Mouse (Mus musculus): ENCODE data around the gene Mmachc. TPM values are rescaled to one million over a fixed set of nuclear protein-coding genes. Genes with fewer than 3 reads are reported as not detected.
A peak's percentile ranks its signal among the peaks of the same experiment; 100 is the strongest.

The Mmachc gene
- polyA plus RNA-seq (2014; fragmentation: Nextera tagmentation; extraction: Ambion mirVana): 13.2 and 15.2 TPM in 2 replicates

GRCm38 (mm10) chr4:116708201-116708764 is at the start of gene Mmachc, which contains the start of gene Ccdc163:
Gene Mmachc, minus strand, starts transcription at chr4:116708406.
Gene Ccdc163, plus strand, starts transcription at chr4:116708509.
- ATAC-seq (peak; percentile 99), DNase-seq (ENCODE audit: low spot score) (peak; percentile 100)
- WGBS: under 1% methylated on average over 29 of the region's 29 CpGs
- peak within 1 kb of the TSS; percentile 66 for H3K9ac ChIP-seq (ENCODE audit: low read length)
- no peaks in the 10 kb centered on the region for H3K27me3 ChIP-seq (replicated peaks; ENCODE audit: control insufficient read depth, insufficient read depth, low read length)
- H3K36me3 ChIP-seq (ENCODE audit: control insufficient read depth, insufficient read depth, low read length): peaks cover 2% of the 10 kb centered on the region; the same call in 1 of the 2 replicates
- no peaks in the 10 kb centered on the region for H3K9me3 ChIP-seq (replicated peaks; ENCODE audit: control insufficient read depth, low read length)
- peak within 1 kb of the TSS; percentile 85 for H3K4me2 ChIP-seq (ENCODE audit: low read length)
- peak within 1 kb of the TSS; percentile 54 for H3K4me3 ChIP-seq (ENCODE audit: low read depth, low read length)
- H3K4me1 ChIP-seq (ENCODE audit: control insufficient read depth, insufficient read depth, low read length): peaks cover 12% of the 10 kb centered on the region
- no peak within 1 kb of the TSS for H3K27ac ChIP-seq (ENCODE audit: low read depth, low read length)

- H3K4me3 ChIP-seq (ENCODE audit: low read depth, low read length): no peak overlapping the region
- H3K27me3 ChIP-seq (replicated peaks; ENCODE audit: control insufficient read depth, insufficient read depth, low read length): no peaks in the 10 kb centered on the region
- no peaks in the 10 kb centered on the region for H3K36me3 ChIP-seq (ENCODE audit: control insufficient read depth, insufficient read depth, low read length)
- H3K9ac ChIP-seq (ENCODE audit: low read length): no peak overlapping the region
- H3K4me1 ChIP-seq (ENCODE audit: control insufficient read depth, insufficient read depth, low read length): no peaks in the 10 kb centered on the region
- ATAC-seq (no peak), DNase-seq (ENCODE audit: low spot score) (no peak)
- H3K27ac ChIP-seq (ENCODE audit: low read depth, low read length): no peak overlapping the region
- no peak overlapping the region for H3K4me2 ChIP-seq (ENCODE audit: low read length)
- H3K9me3 ChIP-seq (replicated peaks; ENCODE audit: control insufficient read depth, low read length): no peaks in the 10 kb centered on the region
- 95% methylated on average over 2 of the region's 2 CpGs for WGBS
Measured at GRCm38 (mm10) chr4:116749750-116750149, 41.5 kb upstream of the Mmachc start.

- 84% methylated on average over 9 of the region's 9 CpGs for WGBS
- no peaks in the 10 kb centered on the region for H3K9me3 ChIP-seq (replicated peaks; ENCODE audit: control insufficient read depth, low read length)
- H3K36me3 ChIP-seq (ENCODE audit: control insufficient read depth, insufficient read depth, low read length): no peaks in the 10 kb centered on the region
- ATAC-seq: no peak
- H3K9ac ChIP-seq (ENCODE audit: low read length): no peak overlapping the region
- no peak for DNase-seq (ENCODE audit: low spot score)
- H3K27ac ChIP-seq (ENCODE audit: low read depth, low read length): no peak overlapping the region
- no peak overlapping the region for H3K4me3 ChIP-seq (ENCODE audit: low read depth, low read length)
- H3K4me1 ChIP-seq (ENCODE audit: control insufficient read depth, insufficient read depth, low read length): no peaks in the 10 kb centered on the region
- H3K4me2 ChIP-seq (ENCODE audit: low read length): no peak overlapping the region
- H3K27me3 ChIP-seq (replicated peaks; ENCODE audit: control insufficient read depth, insufficient read depth, low read length): no peaks in the 10 kb centered on the region
Measured at GRCm38 (mm10) chr4:116738972-116739751, 31.0 kb upstream of the Mmachc start.

GRCm38 (mm10) chr4:116734996-116735395 is 26.8 kb upstream of the Mmachc start:
- Histone ChIP-seq H3K9me3 (replicated peaks; ENCODE audit: control insufficient read depth, low read length) (no peaks in the 10 kb centered on the region), H3K27ac (ENCODE audit: low read depth, low read length) (no peak overlapping the region), H3K4me2 (ENCODE audit: low read length) (no peak overlapping the region), H3K4me3 (ENCODE audit: low read depth, low read length) (no peak overlapping the region), H3K27me3 (replicated peaks; ENCODE audit: control insufficient read depth, insufficient read depth, low read length) (no peaks in the 10 kb centered on the region), H3K36me3 (ENCODE audit: control insufficient read depth, insufficient read depth, low read length) (no peaks in the 10 kb centered on the region), H3K9ac (ENCODE audit: low read length) (no peak overlapping the region), H3K4me1 (ENCODE audit: control insufficient read depth, insufficient read depth, low read length) (no peaks in the 10 kb centered on the region)
- DNase-seq (ENCODE audit: low spot score): no peak
- ATAC-seq: no peak
- 91% methylated on average over 2 of the region's 2 CpGs for WGBS

GRCm38 (mm10) chr4:116732355-116732754 is 24.1 kb upstream of the Mmachc start:
- ATAC-seq: no peak
- H3K4me2 ChIP-seq (ENCODE audit: low read length): no peak overlapping the region
- no peaks in the 10 kb centered on the region for H3K9me3 ChIP-seq (replicated peaks; ENCODE audit: control insufficient read depth, low read length)
- H3K4me3 ChIP-seq (ENCODE audit: low read depth, low read length): no peak overlapping the region
- H3K27me3 ChIP-seq (replicated peaks; ENCODE audit: control insufficient read depth, insufficient read depth, low read length): no peaks in the 10 kb centered on the region
- no peaks in the 10 kb centered on the region for H3K4me1 ChIP-seq (ENCODE audit: control insufficient read depth, insufficient read depth, low read length)
- DNase-seq (ENCODE audit: low spot score): no peak
- H3K36me3 ChIP-seq (ENCODE audit: control insufficient read depth, insufficient read depth, low read length): no peaks in the 10 kb centered on the region
- H3K27ac ChIP-seq (ENCODE audit: low read depth, low read length): no peak overlapping the region
- H3K9ac ChIP-seq (ENCODE audit: low read length): no peak overlapping the region
- 88% methylated on average over 5 of the region's 5 CpGs for WGBS

GRCm38 (mm10) chr4:116731077-116731476 is 22.9 kb upstream of the Mmachc start:
- Histone ChIP-seq H3K4me1 (ENCODE audit: control insufficient read depth, insufficient read depth, low read length) (no peaks in the 10 kb centered on the region), H3K9ac (ENCODE audit: low read length) (no peak overlapping the region), H3K4me3 (ENCODE audit: low read depth, low read length) (no peak overlapping the region), H3K27me3 (replicated peaks; ENCODE audit: control insufficient read depth, insufficient read depth, low read length) (no peaks in the 10 kb centered on the region), H3K4me2 (ENCODE audit: low read length) (no peak overlapping the region), H3K27ac (ENCODE audit: low read depth, low read length) (no peak overlapping the region), H3K36me3 (ENCODE audit: control insufficient read depth, insufficient read depth, low read length) (no peaks in the 10 kb centered on the region), H3K9me3 (replicated peaks; ENCODE audit: control insufficient read depth, low read length) (no peaks in the 10 kb centered on the region)
- ATAC-seq (no peak), DNase-seq (ENCODE audit: low spot score) (no peak)
- WGBS: 92% methylated on average over 9 of the region's 9 CpGs

- Histone ChIP-seq H3K27ac (ENCODE audit: low read depth, low read length) (no peak overlapping the region), H3K9me3 (replicated peaks; ENCODE audit: control insufficient read depth, low read length) (no peaks in the 10 kb centered on the region), H3K27me3 (replicated peaks; ENCODE audit: control insufficient read depth, insufficient read depth, low read length) (no peaks in the 10 kb centered on the region), H3K9ac (ENCODE audit: low read length) (no peak overlapping the region), H3K4me1 (ENCODE audit: control insufficient read depth, insufficient read depth, low read length) (no peaks in the 10 kb centered on the region), H3K4me3 (ENCODE audit: low read depth, low read length) (no peak overlapping the region), H3K36me3 (ENCODE audit: control insufficient read depth, insufficient read depth, low read length) (no peaks in the 10 kb centered on the region), H3K4me2 (ENCODE audit: low read length) (no peak overlapping the region)
- no peak for DNase-seq (ENCODE audit: low spot score)
- 93% methylated on average over 3 of the region's 3 CpGs for WGBS
- ATAC-seq: no peak
Measured at GRCm38 (mm10) chr4:116729532-116729931, 21.3 kb upstream of the Mmachc start.

GRCm38 (mm10) chr4:116727401-116727800 is 19.2 kb upstream of the Mmachc start:
- no peak for DNase-seq (ENCODE audit: low spot score)

GRCm38 (mm10) chr4:116725444-116725843 is 17.2 kb upstream of the Mmachc start:
- Histone ChIP-seq H3K4me3 (ENCODE audit: low read depth, low read length) (no peak overlapping the region), H3K9ac (ENCODE audit: low read length) (no peak overlapping the region), H3K4me1 (ENCODE audit: control insufficient read depth, insufficient read depth, low read length) (peaks cover 6% of the 10 kb centered on the region; the same call in 1 of the 2 replicates), H3K4me2 (ENCODE audit: low read length) (no peak overlapping the region), H3K36me3 (ENCODE audit: control insufficient read depth, insufficient read depth, low read length) (no peaks in the 10 kb centered on the region), H3K27me3 (replicated peaks; ENCODE audit: control insufficient read depth, insufficient read depth, low read length) (no peaks in the 10 kb centered on the region), H3K9me3 (replicated peaks; ENCODE audit: control insufficient read depth, low read length) (no peaks in the 10 kb centered on the region), H3K27ac (ENCODE audit: low read depth, low read length) (no peak overlapping the region)
- 86% methylated on average over 5 of the region's 5 CpGs for WGBS
- ATAC-seq (no peak), DNase-seq (ENCODE audit: low spot score) (no peak)

More at GRCm38 (mm10) chr4:116727401-116727800, 19.2 kb upstream of the Mmachc start:
- Histone ChIP-seq H3K27me3 (replicated peaks; ENCODE audit: control insufficient read depth, insufficient read depth, low read length) (no peaks in the 10 kb centered on the region), H3K9ac (ENCODE audit: low read length) (no peak overlapping the region), H3K27ac (ENCODE audit: low read depth, low read length) (no peak overlapping the region), H3K36me3 (ENCODE audit: control insufficient read depth, insufficient read depth, low read length) (no peaks in the 10 kb centered on the region), H3K4me2 (ENCODE audit: low read length) (no peak overlapping the region), H3K4me3 (ENCODE audit: low read depth, low read length) (no peak overlapping the region), H3K4me1 (ENCODE audit: control insufficient read depth, insufficient read depth, low read length) (no peaks in the 10 kb centered on the region), H3K9me3 (replicated peaks; ENCODE audit: control insufficient read depth, low read length) (no peaks in the 10 kb centered on the region)
- 81% methylated on average over 3 of the region's 3 CpGs for WGBS
- ATAC-seq: no peak
